Mouse (Mus musculus): ENCODE data around the gene Wdpcp. TPM values are rescaled to one million over a fixed set of nuclear protein-coding genes. Genes with fewer than 3 reads are reported as not detected.

The Wdpcp gene
- total RNA-seq, 2 experiments from 2014 or later = 7.3 to 27.1 TPM

GRCm38 (mm10) chr11:21729961-21730360 is 157.9 kb downstream of the Wdpcp start:
- no peak for ATAC-seq (replicated peaks; ENCODE audit: poor library complexity)

GRCm38 (mm10) chr11:21735272-21735671 is 163.2 kb downstream of the Wdpcp start:
- ATAC-seq (replicated peaks; ENCODE audit: poor library complexity) = no peak

GRCm38 (mm10) chr11:21749487-21749886 is 177.5 kb downstream of the Wdpcp start:
- no peak for ATAC-seq (replicated peaks; ENCODE audit: poor library complexity)

GRCm38 (mm10) chr11:21763201-21763600 is 191.2 kb downstream of the Wdpcp start:
- ATAC-seq (replicated peaks; ENCODE audit: poor library complexity) = no peak

- ATAC-seq (replicated peaks; ENCODE audit: poor library complexity) = no peak
Measured at GRCm38 (mm10) chr11:21788831-21789230, 216.8 kb downstream of the Wdpcp start.

- no peak for ATAC-seq (replicated peaks; ENCODE audit: poor library complexity)
Measured at GRCm38 (mm10) chr11:21824941-21825340, 252.9 kb downstream of the Wdpcp start.

- no peak for ATAC-seq (replicated peaks; ENCODE audit: poor library complexity)
Measured at GRCm38 (mm10) chr11:21826521-21826920, 254.5 kb downstream of the Wdpcp start.

GRCm38 (mm10) chr11:21847040-21847439 is 275.0 kb downstream of the Wdpcp start:
- ATAC-seq (replicated peaks; ENCODE audit: poor library complexity) = no peak

GRCm38 (mm10) chr11:21864000-21864399 is 292.0 kb downstream of the Wdpcp start:
- no peak for ATAC-seq (replicated peaks; ENCODE audit: poor library complexity)

- ATAC-seq (replicated peaks; ENCODE audit: poor library complexity) = no peak
Measured at GRCm38 (mm10) chr11:21864516-21864915, 292.5 kb downstream of the Wdpcp start.

GRCm38 (mm10) chr11:21868675-21869074 is 296.6 kb downstream of the Wdpcp start:
- ATAC-seq (replicated peaks; ENCODE audit: poor library complexity) = no peak

GRCm38 (mm10) chr11:21870863-21871262 is 298.8 kb downstream of the Wdpcp start:
- no peak for ATAC-seq (replicated peaks; ENCODE audit: poor library complexity)

- no peak for ATAC-seq (replicated peaks; ENCODE audit: poor library complexity)
Measured at GRCm38 (mm10) chr11:21871728-21872127, 299.7 kb downstream of the Wdpcp start.

GRCm38 (mm10) chr11:21875077-21875476 is 303.0 kb downstream of the Wdpcp start:
- no peak for ATAC-seq (replicated peaks; ENCODE audit: poor library complexity)

- no peak for ATAC-seq (replicated peaks; ENCODE audit: poor library complexity)
Measured at GRCm38 (mm10) chr11:21894696-21895095, 322.7 kb downstream of the Wdpcp start.

- no peak for ATAC-seq (replicated peaks; ENCODE audit: poor library complexity)
Measured at GRCm38 (mm10) chr11:21922531-21922930, 350.5 kb downstream of the Wdpcp start.

Other genes starting within 250 kb of the Wdpcp start
- gene Ugp2, start 201.0 kb upstream of the Wdpcp start, total RNA-seq (2015) = 63.3 and 64.7 TPM in 2 replicates
- 55.0 and 72.3 TPM in 2 replicates for gene Ugp2, start 201.0 kb upstream of the Wdpcp start, total RNA-seq (2017)
- gene Mdh1, start 132 bp downstream of the Wdpcp start, total RNA-seq (2015) = 219 and 221 TPM in 2 replicates
- 138 and 144 TPM in 2 replicates for gene Mdh1, start 132 bp downstream of the Wdpcp start, total RNA-seq (2017)

Measured in megakaryocyte progenitor cell, adult 5-6 weeks (primary cell).